Mouse (Mus musculus) olfactory bulb, adult 2 months (tissue): ENCODE data around the gene Sbf2. TPM values are rescaled to one million over a fixed set of nuclear protein-coding genes. Genes with fewer than 3 reads are reported as not detected.

ENCODE experiments used
- H3K27ac ChIP-seq: fragments of 200-500 bp; 2 replicates; pipeline ENCODE4 v1.5.1; 2012; ENCODE audit warnings: low read depth, low read length; ENCODE audit not compliant: insufficient read depth
- H3K4me1 ChIP-seq: fragments of 200-500 bp; 2 replicates; pipeline ENCODE4 v1.6.1; 2012; ENCODE audit warnings: low read length; ENCODE audit not compliant: control insufficient read depth, insufficient read depth
- H3K4me3 ChIP-seq: fragments of 200-500 bp; 2 replicates; pipeline ENCODE4 v1.5.1; 2012; ENCODE audit warnings: mild to moderate bottlenecking, low read depth, low read length, moderate library complexity; ENCODE audit not compliant: insufficient read depth
- CTCF ChIP-seq: fragments of 200-500 bp; IDR thresholded peaks from 2 replicates; pipeline ENCODE4 v1.5.1; 2012; ENCODE audit warnings: low read depth, mild to moderate bottlenecking, low read length, moderate library complexity; ENCODE audit not compliant: insufficient read depth
- POLR2A ChIP-seq: fragments of 200-500 bp; IDR thresholded peaks from 2 replicates; pipeline ENCODE4 v1.6.1; 2012; ENCODE audit warnings: mild to moderate bottlenecking, low read depth, low read length, moderate library complexity; ENCODE audit not compliant: insufficient read depth
- WGBS: fragments of 180-500 bp; shearing (Covaris S2); methylation state at CpG from one replicate; pipeline ENCODE4 v1.1.7; 2018; 5-methylcytosine and 5-hydroxymethylcytosine counted together
- polyA plus RNA-seq: library from polyadenylated mRNA; stranded (reverse); fragments of >200 nt; gene quantifications from 2 replicates; pipeline ENCODE4 v1.2.4, GENCODE M21; 2012; ENCODE audit warnings: low replicate concordance; ENCODE audit not compliant: missing spikeins, insufficient read depth, insufficient read length

Sbf2 gene
- polyA plus RNA-seq, 1 experiment: not detected

DNA sequence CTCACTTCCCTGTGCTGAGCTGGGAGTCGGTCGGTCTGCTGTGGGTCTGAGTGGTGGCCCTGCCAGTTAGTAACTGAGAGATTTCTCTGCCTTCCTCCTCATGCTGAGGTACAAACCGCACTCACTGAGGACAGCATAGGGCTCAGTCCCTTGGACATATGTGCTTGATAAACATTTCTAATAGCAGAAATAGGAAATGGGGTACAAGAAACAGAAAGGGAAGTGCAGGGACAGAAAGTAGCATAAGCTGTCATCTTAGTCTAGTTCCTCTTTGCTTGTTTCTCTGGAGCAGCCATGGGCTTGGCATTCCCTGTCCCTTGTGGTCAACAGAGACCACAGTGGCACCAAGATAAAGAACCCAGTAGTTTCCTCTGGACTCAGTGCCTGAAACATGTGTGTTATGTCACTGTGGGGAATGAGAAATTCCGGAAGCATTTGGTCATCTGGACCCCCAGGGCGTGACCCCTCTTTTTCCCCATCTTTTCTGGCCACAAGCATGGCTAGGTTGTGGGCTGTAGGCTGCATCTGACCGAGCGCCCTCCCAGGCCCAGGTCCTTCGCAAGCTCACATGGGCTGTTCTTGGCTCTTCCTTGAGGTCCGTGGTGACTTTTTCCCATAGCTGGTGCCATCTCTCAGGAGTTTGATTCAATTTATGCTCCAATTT lies 301.2 kb downstream of the Sbf2 start:
- WGBS: 93% methylated on average over 9 of the region's 9 CpGs
- H3K4me3 ChIP-seq: no peak overlapping the region
- H3K27ac ChIP-seq: no peak overlapping the region
- TF ChIP-seq POLR2A: no peak
- no peak for TF ChIP-seq CTCF
- H3K4me1 ChIP-seq: peaks cover 4% of the 10 kb centered on the region; the same call in 1 of the 2 replicates

GRCm38 (mm10) chr7:110309246-110309645 lies 305.5 kb downstream of the Sbf2 start:
- TF ChIP-seq CTCF: no peak
- TF ChIP-seq POLR2A: no peak
- no peak overlapping the region for H3K4me3 ChIP-seq
- 81% methylated on average over 8 of the region's 8 CpGs for WGBS
- no peak overlapping the region for H3K27ac ChIP-seq
- peaks cover 4% of the 10 kb centered on the region; the same call in 1 of the 2 replicates for H3K4me1 ChIP-seq

DNA sequence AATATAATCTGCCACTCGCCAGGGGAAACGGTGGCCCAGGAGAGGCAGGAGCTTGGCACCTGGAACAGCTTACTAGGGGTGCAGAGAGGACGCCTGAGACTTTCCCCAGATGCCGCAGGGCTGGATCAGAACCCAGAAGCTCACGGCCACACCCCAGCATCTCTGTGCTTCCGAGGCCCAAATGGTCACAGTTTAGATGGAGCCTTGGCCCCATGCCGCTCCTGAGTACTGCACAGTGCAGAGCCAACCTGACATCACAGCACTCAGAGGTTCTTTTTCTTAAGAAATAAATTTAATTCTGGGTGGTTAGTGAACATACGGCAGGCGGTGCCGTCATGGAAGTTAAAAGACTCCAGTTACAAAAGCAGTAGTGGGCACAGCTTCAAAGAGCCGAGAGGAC lies 307.0 kb downstream of the Sbf2 start:
- TF ChIP-seq POLR2A (no peak), CTCF (no peak)
- 89% methylated on average over 11 of the region's 11 CpGs for WGBS
- Histone ChIP-seq H3K4me1 (peaks cover 4% of the 10 kb centered on the region; the same call in 1 of the 2 replicates), H3K27ac (no peak overlapping the region), H3K4me3 (no peak overlapping the region)

- TF ChIP-seq POLR2A (no peak), CTCF (no peak)
- H3K27ac ChIP-seq: no peak overlapping the region
- WGBS: 75% methylated on average over 5 of the region's 5 CpGs
These were observed 308.4 kb downstream of the Sbf2 start for GRCm38 (mm10) chr7:110306281-110306680.

GRCm38 (mm10) chr7:110305486-110305885 lies 309.2 kb downstream of the Sbf2 start:
- H3K4me1 ChIP-seq: no peaks in the 10 kb centered on the region
- WGBS: 87% methylated on average over 4 of the region's 4 CpGs
- no peak overlapping the region for H3K4me3 ChIP-seq
- H3K27ac ChIP-seq: no peak overlapping the region
- TF ChIP-seq CTCF (no peak), POLR2A (no peak)

More at GRCm38 (mm10) chr7:110306281-110306680, 308.4 kb downstream of the Sbf2 start:
- Histone ChIP-seq H3K4me3 (no peak overlapping the region), H3K4me1 (peaks cover 1% of the 10 kb centered on the region; the same call in 1 of the 2 replicates)

GRCm38 (mm10) chr7:110302886-110303285 lies 311.8 kb downstream of the Sbf2 start:
- Histone ChIP-seq H3K4me3 (no peak overlapping the region), H3K4me1 (no peaks in the 10 kb centered on the region), H3K27ac (no peak overlapping the region)
- no peak for TF ChIP-seq POLR2A
- no peak for TF ChIP-seq CTCF
- 87% methylated on average over 6 of the region's 6 CpGs for WGBS

GRCm38 (mm10) chr7:110298739-110299410 lies 315.8 kb downstream of the Sbf2 start:
- Histone ChIP-seq H3K4me3 (no peak overlapping the region), H3K4me1 (no peaks in the 10 kb centered on the region), H3K27ac (no peak overlapping the region)
- TF ChIP-seq CTCF (no peak), POLR2A (no peak)
- 90% methylated on average over 17 of the region's 17 CpGs for WGBS

GRCm38 (mm10) chr7:110298090-110298489 lies 316.6 kb downstream of the Sbf2 start:
- 91% methylated on average over 7 of the region's 7 CpGs for WGBS
- TF ChIP-seq CTCF (no peak), POLR2A (no peak)
- H3K27ac ChIP-seq: no peak overlapping the region
- H3K4me1 ChIP-seq: no peaks in the 10 kb centered on the region
- H3K4me3 ChIP-seq: no peak overlapping the region

- TF ChIP-seq POLR2A (no peak), CTCF (no peak)
- 64% methylated on average over 4 of the region's 4 CpGs for WGBS
- H3K27ac ChIP-seq: no peak overlapping the region
These were observed 317.1 kb downstream of the Sbf2 start for GRCm38 (mm10) chr7:110297611-110298010.

More at GRCm38 (mm10) chr7:110297611-110298010, 317.1 kb downstream of the Sbf2 start:
- no peak overlapping the region for H3K4me3 ChIP-seq
- H3K4me1 ChIP-seq: no peaks in the 10 kb centered on the region
